Mouse (Mus musculus): ENCODE measurements around the gene Prelid1. TPM values are rescaled to one million over a fixed set of nuclear protein-coding genes. Genes with fewer than 3 reads are reported as not detected.

Prelid1 gene
- 100 to 1,000 TPM; 133 to 152 (median 139) TPM for total RNA-seq (2022)

GRCm38 (mm10) chr13:55319931-55320533 is at the start of gene Prelid1:
TSS of gene Prelid1 (plus strand) at chr13:55320500.
- DNase-seq (ENCODE audit: low spot score in 2 of 2) = no peak

- DNase-seq (ENCODE audit: low spot score in 2 of 2) = no peak
Observed at GRCm38 (mm10) chr13:55277203-55277602, 43.1 kb upstream of the Prelid1 start.

GRCm38 (mm10) chr13:55277646-55278045 is 42.7 kb upstream of the Prelid1 start:
- DNase-seq (ENCODE audit: low spot score in 2 of 2) = no peak

GRCm38 (mm10) chr13:55288854-55289253 is 31.4 kb upstream of the Prelid1 start:
- DNase-seq (ENCODE audit: low spot score in 2 of 2) = no peak

- no peak for DNase-seq (ENCODE audit: low spot score in 2 of 2)
Observed at GRCm38 (mm10) chr13:55296760-55297159, 23.5 kb upstream of the Prelid1 start.

GRCm38 (mm10) chr13:55300913-55301312 is 19.4 kb upstream of the Prelid1 start:
- DNase-seq (ENCODE audit: low spot score in 2 of 2) = no peak

GRCm38 (mm10) chr13:55312028-55312630 is 8.2 kb upstream of the Prelid1 start:
- DNase-seq (ENCODE audit: low spot score in 2 of 2) = peak in 1 of 2 experiments; percentile 56

GRCm38 (mm10) chr13:55313051-55313450 is 7.2 kb upstream of the Prelid1 start:
- no peak for DNase-seq (ENCODE audit: low spot score in 2 of 2)

GRCm38 (mm10) chr13:55314891-55315412 is 5.3 kb upstream of the Prelid1 start:
- DNase-seq (ENCODE audit: low spot score in 2 of 2) = no peak

GRCm38 (mm10) chr13:55318351-55318750 is 1.9 kb upstream of the Prelid1 start:
- no peak for DNase-seq (ENCODE audit: low spot score in 2 of 2)

- DNase-seq (ENCODE audit: low spot score in 2 of 2) = peak; percentile 78 to 79
Observed at GRCm38 (mm10) chr13:55321434-55322129, 1.3 kb downstream of the Prelid1 start, which contains the start of gene Rab24. TSS of gene Rab24 (minus strand) at chr13:55321946.

GRCm38 (mm10) chr13:55322130-55322825 is 2.0 kb downstream of the Prelid1 start:
- no peak for DNase-seq (ENCODE audit: low spot score in 2 of 2)

- no peak for DNase-seq (ENCODE audit: low spot score in 2 of 2)
Observed at GRCm38 (mm10) chr13:55325596-55325995, 5.3 kb downstream of the Prelid1 start.

- no peak for DNase-seq (ENCODE audit: low spot score in 2 of 2)
Observed at GRCm38 (mm10) chr13:55327169-55327568, 6.9 kb downstream of the Prelid1 start.

- DNase-seq (ENCODE audit: low spot score in 2 of 2) = peak; percentile 92 to 94
Observed at GRCm38 (mm10) chr13:55327633-55328032, 7.3 kb downstream of the Prelid1 start.

GRCm38 (mm10) chr13:55328171-55328570 is 7.9 kb downstream of the Prelid1 start:
- DNase-seq (ENCODE audit: low spot score in 2 of 2) = no peak

GRCm38 (mm10) chr13:55328641-55329040 is 8.3 kb downstream of the Prelid1 start:
- no peak for DNase-seq (ENCODE audit: low spot score in 2 of 2)

- DNase-seq (ENCODE audit: low spot score in 2 of 2) = no peak
Observed at GRCm38 (mm10) chr13:55329109-55329682, 8.9 kb downstream of the Prelid1 start.

- peak; percentile 60 to 73 for DNase-seq (ENCODE audit: low spot score in 2 of 2)
Observed at GRCm38 (mm10) chr13:55329683-55330566, 9.6 kb downstream of the Prelid1 start, which contains the start of gene Mxd3. TSS of gene Mxd3 (minus strand) at chr13:55329823.

All from layer of hippocampus, adult 8-10 months (tissue).